Mouse (Mus musculus) hindbrain, embryonic 13.5 days (tissue): ENCODE data around the gene Lin7a. TPM values are rescaled to one million over a fixed set of nuclear protein-coding genes. Genes with fewer than 3 reads are reported as not detected.

Experiments
- ATAC-seq: fragments of 200-750 bp; cut with Nextera tagmentation; 2 replicates; pipeline ENCODE4 v1.8.0; 2017; ENCODE audit warnings: moderate TSS enrichment; ENCODE audit not compliant: low FRiP score
- H3K27ac ChIP-seq: fragments of 300-500 bp; sonication (generic); 2 replicates; pipeline ENCODE4 v1.5.1; 2015; ENCODE audit warnings: inconsistent platforms, mild to moderate bottlenecking, moderate library complexity
- H3K27me3 ChIP-seq: fragments of 300-500 bp; sonication (generic); 2 replicates; pipeline ENCODE4 v1.6.1; 2015; ENCODE audit warnings: mild to moderate bottlenecking, inconsistent platforms
- H3K36me3 ChIP-seq: fragments of 300-500 bp; sonication (generic); 2 replicates; pipeline ENCODE4 v1.6.1; 2015; ENCODE audit warnings: mild to moderate bottlenecking, inconsistent platforms
- H3K4me1 ChIP-seq: fragments of 300-500 bp; sonication (generic); replicated peaks from 2 replicates; pipeline ENCODE4 v1.6.1; 2015; ENCODE audit warnings: inconsistent platforms
- H3K4me2 ChIP-seq: fragments of 300-500 bp; sonication (generic); 2 replicates; pipeline ENCODE4 v1.6.1; 2015; ENCODE audit warnings: inconsistent platforms, mild to moderate bottlenecking, moderate library complexity
- H3K4me3 ChIP-seq: fragments of 300-500 bp; sonication (generic); 2 replicates; pipeline ENCODE4 v1.5.1; 2015; ENCODE audit warnings: mild to moderate bottlenecking, inconsistent platforms
- H3K9ac ChIP-seq: fragments of 300-500 bp; sonication (generic); 2 replicates; pipeline ENCODE4 v1.6.1; 2015; ENCODE audit warnings: mild to moderate bottlenecking, inconsistent platforms
- H3K9me3 ChIP-seq: fragments of 300-500 bp; sonication (generic); 2 replicates; pipeline ENCODE4 v1.6.1; 2016; ENCODE audit warnings: inconsistent platforms
- WGBS: fragments of 180-500 bp; shearing (Covaris S2); methylation state at CpG from one replicate; pipeline ENCODE4 v1.1.7; 2015; 5-methylcytosine and 5-hydroxymethylcytosine counted together
- polyA plus RNA-seq: library from polyadenylated mRNA; unstranded; fragments of >200 nt; fragmentation: Nextera tagmentation; extraction: Ambion mirVana; gene quantifications from 2 replicates; pipeline ENCODE4 v1.2.1, GENCODE M21; 2015

Gene Lin7a
- polyA plus RNA-seq, 1 experiment from 2014 or later = 45.3 TPM

DNA sequence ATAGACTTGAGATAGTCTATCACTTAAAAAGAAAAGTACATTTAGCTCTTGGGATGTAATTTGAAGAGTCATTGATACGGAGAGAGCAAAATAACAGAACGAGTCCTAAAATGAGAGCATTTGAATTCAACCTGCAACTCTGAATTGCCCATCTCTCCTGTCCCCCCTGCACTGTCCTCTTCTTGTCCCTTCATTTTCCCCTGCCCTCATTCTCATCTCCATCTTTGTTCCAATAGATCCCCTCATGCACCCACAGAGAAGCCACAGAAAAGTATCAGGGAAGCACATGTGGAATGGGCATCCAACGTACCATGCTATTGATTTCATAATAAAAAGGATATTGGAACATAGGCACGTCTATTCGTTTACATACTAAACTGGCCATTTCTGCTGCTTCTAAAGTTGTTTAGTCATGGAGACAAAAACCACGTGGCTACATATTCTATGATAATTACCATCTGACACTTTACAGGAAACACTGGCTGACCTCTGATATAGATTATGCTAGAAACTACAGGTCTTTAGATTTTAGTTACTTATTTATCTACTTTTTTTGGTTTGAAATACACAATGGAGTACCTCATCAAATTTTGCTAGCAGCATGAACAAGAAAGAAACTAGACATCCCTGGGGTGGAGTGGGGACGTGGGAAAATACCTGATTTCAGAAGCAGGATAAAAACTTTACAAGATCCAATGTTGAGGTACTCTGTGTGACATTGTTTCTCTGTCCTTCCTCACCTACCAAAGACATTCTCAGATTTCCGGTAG, 41.2 kb upstream of the Lin7a start:
- Histone ChIP-seq H3K27ac (no peak overlapping the region), H3K27me3 (no peaks in the 10 kb centered on the region), H3K4me1 (no peaks in the 10 kb centered on the region), H3K36me3 (no peaks in the 10 kb centered on the region), H3K9me3 (no peaks in the 10 kb centered on the region), H3K4me2 (no peak overlapping the region), H3K9ac (no peak overlapping the region), H3K4me3 (no peak overlapping the region)
- no peak for ATAC-seq
- WGBS = 87% methylated on average over 8 of the region's 8 CpGs

DNA sequence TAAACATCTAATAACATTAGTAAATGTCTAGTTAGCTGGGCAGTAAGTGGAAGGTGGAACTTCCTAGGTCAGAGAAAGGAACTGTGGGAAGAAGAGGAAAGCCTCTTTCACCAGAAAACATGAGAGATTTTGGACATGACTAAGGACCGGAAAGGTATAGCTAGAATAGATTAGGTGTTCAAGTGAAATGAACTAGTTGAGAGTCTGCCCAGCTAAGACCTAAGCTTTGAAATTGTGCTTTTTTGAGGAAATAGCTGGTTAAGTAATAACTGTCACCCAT, 40.7 kb upstream of the Lin7a start:
- H3K4me3 ChIP-seq = no peak overlapping the region
- no peaks in the 10 kb centered on the region for H3K27me3 ChIP-seq
- no peak overlapping the region for H3K4me2 ChIP-seq
- H3K27ac ChIP-seq = no peak overlapping the region
- ATAC-seq = no peak
- H3K9ac ChIP-seq = no peak overlapping the region
- no peaks in the 10 kb centered on the region for H3K4me1 ChIP-seq
- 93% methylated on average over 1 of the region's 1 CpGs for WGBS
- no peaks in the 10 kb centered on the region for H3K9me3 ChIP-seq
- no peaks in the 10 kb centered on the region for H3K36me3 ChIP-seq

DNA sequence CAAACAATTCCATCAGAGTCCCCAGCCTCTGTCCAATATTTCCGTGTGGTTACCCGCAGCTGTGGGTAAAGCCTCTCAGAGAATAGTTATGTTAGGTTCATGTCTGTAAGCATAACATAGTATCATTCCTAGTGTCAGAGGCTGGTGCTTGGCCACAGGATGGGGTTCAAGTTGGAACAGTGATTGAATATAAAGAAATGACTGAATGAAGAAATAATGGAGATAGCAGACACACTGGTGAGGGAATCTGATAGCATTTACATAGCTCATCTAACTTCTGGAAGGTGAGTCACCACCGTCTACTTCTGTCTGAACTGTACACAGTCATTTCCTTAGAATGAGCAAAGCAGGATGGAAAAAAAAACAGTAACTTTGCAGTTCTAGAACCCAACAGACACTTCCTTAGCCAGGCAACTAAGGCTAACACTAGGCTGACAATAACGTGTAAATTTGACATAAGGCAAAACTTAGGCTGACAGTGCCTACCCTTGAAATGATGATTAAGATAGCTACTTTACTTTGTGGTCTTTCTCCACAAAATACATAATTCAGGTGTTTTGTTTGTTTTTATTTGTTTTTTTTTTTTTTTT, 40.0 kb upstream of the Lin7a start:
- WGBS = 94% methylated on average over 4 of the region's 4 CpGs
- no peak overlapping the region for H3K27ac ChIP-seq
- H3K4me2 ChIP-seq = no peak overlapping the region
- no peaks in the 10 kb centered on the region for H3K9me3 ChIP-seq
- no peaks in the 10 kb centered on the region for H3K4me1 ChIP-seq
- no peak for ATAC-seq
- no peaks in the 10 kb centered on the region for H3K27me3 ChIP-seq
- H3K36me3 ChIP-seq = no peaks in the 10 kb centered on the region
- no peak overlapping the region for H3K4me3 ChIP-seq
- H3K9ac ChIP-seq = no peak overlapping the region

DNA sequence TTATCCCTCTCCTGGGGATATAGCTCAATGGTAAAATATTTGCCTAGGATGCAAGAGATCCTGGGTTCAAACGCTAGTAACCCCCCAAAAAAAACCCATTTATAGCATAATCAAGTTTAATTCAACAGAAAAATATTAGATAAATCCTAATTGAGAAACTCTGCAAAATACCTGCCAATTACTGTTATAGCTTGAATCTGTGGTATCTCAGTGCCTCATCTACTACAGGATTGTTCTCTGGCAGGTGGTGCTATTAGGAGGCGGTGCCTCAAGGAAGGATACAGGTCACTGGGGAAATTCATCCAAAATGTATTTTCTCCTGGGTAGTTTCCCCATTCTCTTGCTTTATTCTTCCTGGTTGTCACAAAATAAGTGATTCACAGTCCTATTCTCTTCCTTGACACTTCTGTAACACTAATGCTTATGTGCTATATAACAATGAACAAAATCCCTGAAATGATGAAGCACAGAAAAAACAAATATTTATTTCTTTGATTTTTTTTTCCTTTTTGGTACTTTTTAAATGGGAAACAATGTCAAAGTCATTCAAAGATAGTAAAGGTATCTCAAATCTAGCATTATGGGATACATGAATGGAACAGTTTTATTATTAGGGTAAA, 38.9 kb upstream of the Lin7a start:
- 93% methylated on average over 2 of the region's 2 CpGs for WGBS
- Histone ChIP-seq H3K36me3 (no peaks in the 10 kb centered on the region), H3K9ac (no peak overlapping the region), H3K27ac (no peak overlapping the region), H3K4me2 (no peak overlapping the region), H3K27me3 (no peaks in the 10 kb centered on the region), H3K4me1 (no peaks in the 10 kb centered on the region), H3K4me3 (no peak overlapping the region), H3K9me3 (no peaks in the 10 kb centered on the region)
- no peak for ATAC-seq

DNA sequence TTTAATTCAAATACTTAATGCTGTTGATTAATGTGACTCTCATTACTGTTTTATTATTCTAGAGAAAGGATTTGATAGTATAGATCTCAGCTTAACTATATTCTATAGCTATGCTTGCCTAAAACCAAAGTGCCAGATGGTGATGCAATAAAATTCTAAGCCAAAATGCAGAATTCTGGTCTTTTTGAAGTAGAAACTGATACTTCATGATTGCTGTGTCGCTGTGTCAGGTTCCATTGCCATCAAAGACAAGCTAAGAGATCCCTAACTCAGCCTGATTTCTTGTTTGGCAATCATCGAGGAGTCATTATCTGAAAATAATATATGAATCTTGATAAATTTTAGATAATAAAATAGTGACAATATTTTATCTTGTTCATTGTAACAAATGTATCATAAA, 38.3 kb upstream of the Lin7a start:
- Histone ChIP-seq H3K4me3 (no peak overlapping the region), H3K4me1 (no peaks in the 10 kb centered on the region), H3K9me3 (no peaks in the 10 kb centered on the region), H3K9ac (no peak overlapping the region), H3K27ac (no peak overlapping the region), H3K36me3 (no peaks in the 10 kb centered on the region), H3K27me3 (no peaks in the 10 kb centered on the region), H3K4me2 (no peak overlapping the region)
- 95% methylated on average over 2 of the region's 2 CpGs for WGBS
- no peak for ATAC-seq

DNA sequence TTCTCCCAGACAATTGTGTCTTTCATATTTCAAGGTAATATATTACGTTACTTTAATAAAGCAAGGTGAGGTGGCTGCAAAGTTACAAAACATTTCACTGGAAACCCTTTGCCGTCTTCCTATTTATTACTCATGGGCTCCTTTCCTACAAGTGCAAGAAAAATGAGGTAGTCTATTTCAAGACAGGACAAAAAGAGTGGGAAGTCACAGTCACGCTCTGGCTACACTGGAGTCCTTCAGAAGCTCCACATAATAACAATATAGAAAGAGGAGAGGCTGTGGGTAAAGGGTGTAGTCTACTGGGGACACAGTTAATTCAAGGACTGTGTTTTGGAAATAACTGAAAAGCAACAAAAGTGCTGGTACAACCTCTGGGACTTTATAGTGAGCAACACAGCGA, 37.7 kb upstream of the Lin7a start:
- Histone ChIP-seq H3K27ac (no peak overlapping the region), H3K9me3 (no peaks in the 10 kb centered on the region), H3K4me1 (no peaks in the 10 kb centered on the region), H3K9ac (no peak overlapping the region), H3K27me3 (no peaks in the 10 kb centered on the region), H3K4me2 (no peak overlapping the region), H3K4me3 (no peak overlapping the region), H3K36me3 (no peaks in the 10 kb centered on the region)
- ATAC-seq = no peak
- WGBS = 80% methylated on average over 4 of the region's 4 CpGs

DNA sequence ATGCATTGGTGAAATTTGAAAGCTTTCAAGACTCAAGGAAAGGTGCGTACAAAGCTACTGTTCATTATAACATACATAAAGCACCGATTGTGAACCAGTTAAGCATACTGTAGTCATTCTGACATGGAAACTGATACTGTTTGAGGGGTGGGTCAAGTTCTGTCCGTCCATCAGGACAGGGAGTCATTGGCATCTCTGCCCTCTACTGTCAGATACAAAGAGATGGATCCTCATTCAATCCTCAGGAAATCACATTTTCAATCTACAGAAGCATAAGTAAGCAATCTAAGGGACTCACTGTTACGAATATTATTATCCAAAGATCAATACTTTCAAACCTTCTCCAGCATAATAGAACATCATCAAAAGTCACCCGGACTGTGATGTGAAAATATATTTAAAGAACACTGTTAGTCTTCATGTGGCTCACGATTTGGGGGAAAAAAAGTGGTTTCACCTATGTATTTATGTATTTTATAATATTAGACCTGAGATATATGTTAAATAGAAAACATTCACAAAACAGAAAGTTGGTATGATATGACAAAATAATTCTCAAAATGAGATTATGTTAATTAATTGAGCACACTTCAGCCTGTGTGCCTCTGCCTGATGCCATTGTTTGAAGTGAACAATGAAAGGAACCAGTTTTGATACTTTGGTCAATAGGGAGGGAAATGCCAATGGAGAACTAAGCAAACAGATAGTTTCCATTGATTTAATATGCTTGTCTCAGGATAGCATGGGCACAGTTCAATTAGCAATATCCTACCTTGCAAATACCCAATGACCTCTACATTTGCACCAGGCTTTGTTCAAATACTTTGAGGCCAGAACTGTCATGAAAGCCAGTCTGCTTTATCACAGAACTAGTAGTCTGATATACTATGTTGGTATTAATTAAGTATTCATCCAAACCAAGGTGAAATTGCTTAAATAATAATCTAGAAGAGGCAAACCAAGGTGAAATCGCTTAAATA, 36.8 kb upstream of the Lin7a start:
- H3K27me3 ChIP-seq = no peaks in the 10 kb centered on the region
- no peak overlapping the region for H3K4me2 ChIP-seq
- whole genome bisulfite sequencing = 89% methylated on average over 7 of the region's 7 CpGs
- H3K9ac ChIP-seq = no peak overlapping the region
- no peak overlapping the region for H3K27ac ChIP-seq
- no peaks in the 10 kb centered on the region for H3K36me3 ChIP-seq
- no peaks in the 10 kb centered on the region for H3K4me1 ChIP-seq
- no peak overlapping the region for H3K4me3 ChIP-seq
- no peaks in the 10 kb centered on the region for H3K9me3 ChIP-seq
- no peak for ATAC-seq

DNA sequence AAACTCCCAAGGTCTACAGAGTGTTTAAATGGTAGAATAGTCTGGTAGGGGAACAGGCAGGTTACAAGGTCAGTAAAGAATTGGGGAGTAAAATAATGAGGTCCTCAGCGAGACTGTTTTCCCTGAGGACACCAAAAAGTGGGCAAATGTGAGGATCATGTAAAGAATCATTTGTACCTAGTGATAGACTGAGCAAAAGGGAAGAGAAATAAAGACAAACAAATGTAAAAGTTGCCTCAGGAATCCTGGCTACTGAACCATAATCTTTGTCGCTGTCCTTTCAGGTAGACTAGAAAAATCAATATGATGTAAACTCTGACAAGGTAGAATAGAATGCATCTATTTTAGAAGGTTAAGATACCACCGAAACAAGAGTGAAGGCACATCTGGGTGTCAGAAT, 36.0 kb upstream of the Lin7a start:
- H3K9me3 ChIP-seq = no peaks in the 10 kb centered on the region
- H3K27ac ChIP-seq = no peak overlapping the region
- 82% methylated on average over 3 of the region's 3 CpGs for WGBS
- H3K4me2 ChIP-seq = no peak overlapping the region
- H3K36me3 ChIP-seq = no peaks in the 10 kb centered on the region
- H3K9ac ChIP-seq = no peak overlapping the region
- H3K27me3 ChIP-seq = no peaks in the 10 kb centered on the region
- no peak for ATAC-seq
- no peak overlapping the region for H3K4me3 ChIP-seq
- H3K4me1 ChIP-seq = no peaks in the 10 kb centered on the region

DNA sequence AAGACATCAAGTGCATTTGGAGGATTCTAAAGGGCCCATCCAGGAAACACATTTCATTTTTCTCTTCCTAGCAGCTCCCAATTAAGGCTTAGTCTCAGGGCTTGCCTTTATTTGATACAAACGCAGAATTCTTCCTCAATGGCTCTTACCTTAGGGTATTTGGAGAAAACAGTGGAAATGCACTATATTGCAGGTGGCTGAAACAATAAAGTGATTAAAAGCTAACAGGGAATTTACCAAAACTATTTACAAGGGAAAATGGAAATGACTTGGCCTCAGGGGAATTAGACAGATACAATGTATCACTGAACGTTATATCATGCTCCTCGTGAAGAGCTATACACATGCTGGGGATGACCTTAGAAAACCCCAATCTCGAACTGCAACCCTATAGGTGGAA, 35.3 kb upstream of the Lin7a start:
- H3K36me3 ChIP-seq = no peaks in the 10 kb centered on the region
- WGBS = 73% methylated on average over 4 of the region's 4 CpGs

DNA sequence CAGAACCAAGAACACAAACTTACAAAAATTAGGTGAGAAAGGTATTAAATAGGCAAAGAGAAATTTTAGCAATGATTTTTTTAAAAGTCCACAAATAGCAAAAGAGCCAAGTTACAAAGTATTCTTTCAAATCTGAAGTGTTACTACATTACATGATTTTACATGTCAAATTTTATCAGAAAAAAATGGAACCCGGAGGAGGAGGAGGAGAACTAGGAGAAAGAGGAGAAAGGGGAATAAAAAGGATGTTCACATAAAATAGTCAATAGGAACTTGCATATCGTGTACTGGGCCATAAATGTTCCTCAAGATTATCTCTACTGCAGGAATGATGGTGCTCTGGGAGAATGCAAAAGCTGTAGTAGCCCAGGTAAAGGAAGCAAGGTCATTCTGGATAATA, 34.4 kb upstream of the Lin7a start:
- ATAC-seq = no peak
- 87% methylated on average over 2 of the region's 2 CpGs for WGBS

More for the DNA sequence above, 35.3 kb upstream of the Lin7a start:
- Histone ChIP-seq H3K27ac (no peak overlapping the region), H3K9ac (no peak overlapping the region), H3K4me1 (no peaks in the 10 kb centered on the region), H3K4me2 (no peak overlapping the region), H3K27me3 (no peaks in the 10 kb centered on the region), H3K4me3 (no peak overlapping the region), H3K9me3 (no peaks in the 10 kb centered on the region)
- no peak for ATAC-seq

DNA sequence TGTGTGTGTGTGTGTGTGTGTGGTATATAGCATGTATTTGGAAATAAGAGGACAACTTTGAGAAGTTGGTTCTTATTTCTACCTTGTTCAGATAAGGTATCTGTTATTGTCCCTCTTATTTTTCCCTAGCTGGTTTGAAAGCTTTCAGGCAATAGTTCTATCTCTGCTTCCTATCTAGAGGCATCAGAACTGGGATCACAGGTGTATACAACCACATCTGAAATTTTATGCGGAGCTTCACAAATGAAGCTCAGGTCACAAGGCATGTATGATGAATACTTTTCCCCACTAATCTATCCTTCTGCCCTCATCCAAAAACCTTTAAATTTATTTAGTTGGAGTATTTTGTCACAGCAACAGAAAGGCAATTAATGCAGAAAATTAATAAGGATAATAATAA, 33.8 kb upstream of the Lin7a start:
- Histone ChIP-seq H3K4me3 (no peak overlapping the region), H3K27ac (no peak overlapping the region), H3K36me3 (no peaks in the 10 kb centered on the region), H3K4me2 (no peak overlapping the region), H3K27me3 (no peaks in the 10 kb centered on the region), H3K4me1 (no peaks in the 10 kb centered on the region), H3K9ac (no peak overlapping the region), H3K9me3 (no peaks in the 10 kb centered on the region)
- no peak for ATAC-seq
- 97% methylated on average over 1 of the region's 1 CpGs for WGBS

More for the DNA sequence above, 34.4 kb upstream of the Lin7a start:
- no peaks in the 10 kb centered on the region for H3K4me1 ChIP-seq
- H3K27ac ChIP-seq = no peak overlapping the region
- H3K27me3 ChIP-seq = no peaks in the 10 kb centered on the region
- no peak overlapping the region for H3K9ac ChIP-seq
- no peaks in the 10 kb centered on the region for H3K36me3 ChIP-seq
- no peaks in the 10 kb centered on the region for H3K9me3 ChIP-seq
- H3K4me2 ChIP-seq = no peak overlapping the region
- H3K4me3 ChIP-seq = no peak overlapping the region

DNA sequence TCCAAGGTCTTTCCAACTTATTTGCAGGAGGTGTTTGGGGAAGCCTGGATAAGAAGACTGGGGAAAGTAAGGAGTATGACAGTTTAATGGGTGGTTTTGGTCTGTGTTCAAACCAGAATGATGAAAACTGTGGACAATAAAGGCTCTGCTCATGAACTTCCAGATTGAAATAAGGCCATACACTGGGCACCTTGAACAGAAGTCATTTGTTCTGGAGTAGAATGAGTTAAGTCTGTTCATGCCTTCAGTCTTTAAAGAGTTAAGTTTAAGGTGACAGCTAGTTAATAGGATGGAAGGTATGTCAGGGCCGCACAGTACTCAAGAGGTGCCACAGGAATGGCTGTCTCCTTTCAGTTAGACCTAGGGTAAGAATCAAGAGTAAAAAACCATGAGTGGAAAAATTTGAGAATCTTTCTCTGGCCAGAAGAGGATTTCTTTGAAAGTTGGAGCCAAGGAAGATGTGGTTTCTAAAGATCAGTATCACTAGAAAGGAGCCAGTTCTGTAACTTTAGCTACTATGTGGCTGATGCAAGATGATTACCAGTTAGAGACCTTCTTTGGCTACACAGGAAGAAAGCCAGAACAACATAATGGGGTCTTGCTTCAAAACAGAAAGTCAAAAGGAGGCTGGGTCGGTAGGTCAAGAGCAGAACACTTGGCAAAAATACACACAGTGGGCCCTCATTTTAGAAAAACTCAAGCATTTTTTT, 33.2 kb upstream of the Lin7a start:
- Histone ChIP-seq H3K9me3 (no peaks in the 10 kb centered on the region), H3K27ac (no peak overlapping the region), H3K4me3 (no peak overlapping the region), H3K27me3 (no peaks in the 10 kb centered on the region), H3K4me1 (no peaks in the 10 kb centered on the region), H3K9ac (no peak overlapping the region), H3K4me2 (no peak overlapping the region), H3K36me3 (no peaks in the 10 kb centered on the region)
- no peak for ATAC-seq
- 88% methylated on average over 2 of the region's 2 CpGs for WGBS
